Mouse (Mus musculus): ENCODE measurements around the gene Map3k5.

DNA sequence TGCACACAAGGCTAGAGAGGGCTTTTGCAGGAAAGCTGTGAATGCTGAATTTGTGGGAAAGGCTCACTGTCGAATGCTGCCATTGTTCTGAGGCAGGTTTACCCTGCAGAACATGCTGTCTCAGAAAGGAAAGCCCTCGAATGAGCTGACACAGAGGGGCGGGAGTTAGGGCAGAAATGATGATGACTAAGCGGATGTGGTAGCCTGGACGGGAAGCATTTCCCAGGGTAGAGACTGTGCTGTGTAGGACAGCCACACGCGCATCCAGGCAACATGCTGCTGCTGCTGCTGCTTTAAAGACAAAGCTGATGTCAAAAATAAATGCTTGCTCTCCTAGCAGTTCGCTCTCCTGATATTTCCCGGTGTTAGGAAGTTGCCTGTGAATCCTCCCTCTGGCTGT is 189.1 kb downstream of the Map3k5 start:
- TF ChIP-seq POLR2A (IDR thresholded peaks at IDR 0.05; ENCODE audit: low read depth, low read length) (no peak), CTCF (IDR thresholded peaks at IDR 0.05; ENCODE audit: extremely low read depth, insufficient read depth, insufficient read length, insufficient replicate concordance) (no peak)

All from spleen, adult 2 months (tissue).